Mouse (Mus musculus) stomach, embryonic 14.5 days (tissue): ENCODE data around the gene Sept1. TPM values are rescaled to one million over a fixed set of nuclear protein-coding genes. Genes with fewer than 3 reads are reported as not detected.
A peak's percentile ranks its signal among the peaks of the same experiment; 100 is the strongest.

ENCODE experiments used
- ATAC-seq: fragments of 200-750 bp; cut with Nextera tagmentation; 2 replicates; pipeline ENCODE4 v1.8.0; 2017; ENCODE audit warnings: low read depth, moderate TSS enrichment; ENCODE audit not compliant: insufficient number of reproducible peaks, insufficient read depth, low FRiP score
- H3K27ac ChIP-seq: fragments of 300-500 bp; sonication (generic); 2 replicates; pipeline ENCODE4 v1.5.1; 2014; ENCODE audit warnings: mild to moderate bottlenecking, low read length, moderate library complexity, mixed read lengths
- H3K27me3 ChIP-seq: fragments of 300-500 bp; sonication (generic); 2 replicates; pipeline ENCODE4 v1.6.1; 2014; ENCODE audit warnings: low read length, control low read depth, mixed read lengths; ENCODE audit not compliant: control insufficient read depth, insufficient read depth
- H3K36me3 ChIP-seq: fragments of 300-500 bp; sonication (generic); 2 replicates; pipeline ENCODE4 v1.6.1; 2014; ENCODE audit warnings: mild to moderate bottlenecking, control low read depth, low read length, moderate library complexity, mixed read lengths; ENCODE audit not compliant: control insufficient read depth, insufficient read depth
- H3K4me1 ChIP-seq: fragments of 300-500 bp; sonication (generic); 2 replicates; pipeline ENCODE4 v1.6.1; 2014; ENCODE audit warnings: low read length, control low read depth, mixed read lengths; ENCODE audit not compliant: control insufficient read depth, insufficient read depth
- H3K4me2 ChIP-seq: fragments of 300-500 bp; sonication (generic); replicated peaks from 2 replicates; pipeline ENCODE4 v1.6.1; 2014; ENCODE audit warnings: low read depth, low read length, control low read depth
- H3K4me3 ChIP-seq: fragments of 300-500 bp; sonication (generic); 2 replicates; pipeline ENCODE4 v1.5.1; 2014; ENCODE audit warnings: low read depth, low read length, control low read depth
- H3K9ac ChIP-seq: fragments of 300-500 bp; sonication (generic); replicated peaks from 2 replicates; pipeline ENCODE4 v1.6.1; 2014; ENCODE audit warnings: low read depth, mild to moderate bottlenecking, control low read depth, low read length, moderate library complexity, mixed read lengths
- H3K9me3 ChIP-seq: fragments of 300-500 bp; sonication (generic); 2 replicates; pipeline ENCODE4 v1.6.1; 2016; ENCODE audit warnings: low read depth, low read length, control low read depth; ENCODE audit not compliant: control insufficient read depth
- WGBS: fragments of 180-500 bp; shearing (Covaris S2); extraction: QIAGEN DNeasy Blood & Tissue Kit; methylation state at CpG from one replicate; pipeline ENCODE4 v1.1.7; 2014; 5-methylcytosine and 5-hydroxymethylcytosine counted together
- polyA plus RNA-seq: library from polyadenylated mRNA; unstranded; fragments of >200 nt; fragmentation: Nextera tagmentation; extraction: Ambion mirVana; gene quantifications from 2 replicates; pipeline ENCODE4 v1.2.1, GENCODE M21; 2014

Sept1 gene
- polyA plus RNA-seq, 1 experiment from 2014 or later: 14.9 TPM

- Histone ChIP-seq H3K4me1 (no peaks in the 10 kb centered on the region; the same call in 1 of the 2 replicates), H3K27me3 (no peaks in the 10 kb centered on the region), H3K4me3 (no peak overlapping the region), H3K4me2 (no peak overlapping the region), H3K27ac (no peak overlapping the region), H3K36me3 (no peaks in the 10 kb centered on the region), H3K9ac (no peak overlapping the region), H3K9me3 (no peaks in the 10 kb centered on the region)
- WGBS: 43% methylated on average over 7 of the region's 7 CpGs
- no peak for ATAC-seq
Measured at GRCm38 (mm10) chr7:127213485-127213884, 19.4 kb downstream of the Sept1 start.

- Histone ChIP-seq H3K36me3 (no peaks in the 10 kb centered on the region), H3K4me3 (no peak overlapping the region), H3K4me1 (no peaks in the 10 kb centered on the region; the same call in 1 of the 2 replicates), H3K9ac (no peak overlapping the region), H3K27me3 (no peaks in the 10 kb centered on the region), H3K9me3 (no peaks in the 10 kb centered on the region), H3K27ac (no peak overlapping the region), H3K4me2 (no peak overlapping the region)
- ATAC-seq: no peak
- 91% methylated on average over 12 of the region's 12 CpGs for WGBS
Measured at GRCm38 (mm10) chr7:127212432-127213250, 20.3 kb downstream of the Sept1 start.

GRCm38 (mm10) chr7:127211014-127211745 is 21.8 kb downstream of the Sept1 start:
- 74% methylated on average over 5 of the region's 5 CpGs for WGBS
- H3K27me3 ChIP-seq: no peaks in the 10 kb centered on the region
- H3K27ac ChIP-seq: no peak overlapping the region
- no peak overlapping the region for H3K4me2 ChIP-seq
- H3K4me1 ChIP-seq: peaks cover 6% of the 10 kb centered on the region
- H3K9me3 ChIP-seq: no peaks in the 10 kb centered on the region
- no peak overlapping the region for H3K4me3 ChIP-seq
- no peak for ATAC-seq
- no peaks in the 10 kb centered on the region for H3K36me3 ChIP-seq
- H3K9ac ChIP-seq: no peak overlapping the region

- H3K36me3 ChIP-seq: no peaks in the 10 kb centered on the region; the same call in 1 of the 2 replicates
- H3K4me3 ChIP-seq: no peak overlapping the region
- WGBS: 93% methylated on average over 4 of the region's 4 CpGs
- no peaks in the 10 kb centered on the region for H3K9me3 ChIP-seq
- H3K4me2 ChIP-seq: no peak overlapping the region
- H3K9ac ChIP-seq: no peak overlapping the region
- peaks cover 8% of the 10 kb centered on the region for H3K4me1 ChIP-seq
- ATAC-seq: no peak
- H3K27ac ChIP-seq: no peak overlapping the region
- no peaks in the 10 kb centered on the region for H3K27me3 ChIP-seq
Measured at GRCm38 (mm10) chr7:127210266-127210665, 22.7 kb downstream of the Sept1 start.

GRCm38 (mm10) chr7:127209851-127210250 is 23.1 kb downstream of the Sept1 start:
- H3K27me3 ChIP-seq: no peaks in the 10 kb centered on the region
- H3K36me3 ChIP-seq: peaks cover 2% of the 10 kb centered on the region; the same call in 1 of the 2 replicates
- peak overlapping the region; percentile 74; the same call in 1 of the 2 replicates for H3K27ac ChIP-seq
- 0 out of 2 replicates have a peak overlapping the region, but pooled peaks have one; percentile 76 for H3K4me3 ChIP-seq
- H3K9ac ChIP-seq: no peak overlapping the region
- 83% methylated on average over 5 of the region's 5 CpGs for WGBS
- peaks cover 12% of the 10 kb centered on the region for H3K4me1 ChIP-seq
- H3K9me3 ChIP-seq: no peaks in the 10 kb centered on the region
- no peak for ATAC-seq
- peak overlapping the region; percentile 44 for H3K4me2 ChIP-seq

- peak; percentile 95 for ATAC-seq
- Histone ChIP-seq H3K9me3 (no peaks in the 10 kb centered on the region), H3K27me3 (no peaks in the 10 kb centered on the region), H3K4me1 (peaks cover 12% of the 10 kb centered on the region), H3K27ac (peak within 1 kb of the TSS; percentile 79), H3K4me3 (peak within 1 kb of the TSS; percentile 76), H3K9ac (peak within 1 kb of the TSS; percentile 89), H3K36me3 (peaks cover 6% of the 10 kb centered on the region), H3K4me2 (peak within 1 kb of the TSS; percentile 96)
- WGBS: under 1% methylated on average over 34 of the region's 44 CpGs
Measured at GRCm38 (mm10) chr7:127208553-127209438, 24.1 kb downstream of the Sept1 start, which contains the start of gene Mylpf. TSS of gene Mylpf (plus strand) at chr7:127208890.

GRCm38 (mm10) chr7:127208295-127208552 is 24.7 kb downstream of the Sept1 start, which contains the start of gene Tbc1d10b:
TSS of gene Tbc1d10b (minus strand) at chr7:127208468.
- ATAC-seq: peak; percentile 56
- 1% methylated on average over 27 of the region's 44 CpGs for WGBS

More at GRCm38 (mm10) chr7:127208295-127208552, 24.7 kb downstream of the Sept1 start, which contains the start of gene Tbc1d10b:
- Histone ChIP-seq H3K27me3 (no peaks in the 10 kb centered on the region), H3K9me3 (no peaks in the 10 kb centered on the region), H3K9ac (peak within 1 kb of the TSS; percentile 89), H3K27ac (peak within 1 kb of the TSS; percentile 79), H3K4me2 (peak within 1 kb of the TSS; percentile 96), H3K4me3 (peak within 1 kb of the TSS; percentile 76), H3K36me3 (peaks cover 11% of the 10 kb centered on the region), H3K4me1 (peaks cover 12% of the 10 kb centered on the region)
